Mouse (Mus musculus) lung, postnatal 0 days (tissue): ENCODE measurements around the gene Cct8l1.

Experiments used
- CTCF ChIP-seq: IDR thresholded peaks from 2 replicates; pipeline ENCODE4 v1.5.1; 2016; ENCODE audit warnings: antibody characterized with exemption, mild to moderate bottlenecking
- EP300 ChIP-seq: IDR thresholded peaks from 2 replicates; pipeline ENCODE4 v1.6.1; 2016; ENCODE audit warnings: antibody characterized with exemption, mild to moderate bottlenecking, control low read depth

DNA sequence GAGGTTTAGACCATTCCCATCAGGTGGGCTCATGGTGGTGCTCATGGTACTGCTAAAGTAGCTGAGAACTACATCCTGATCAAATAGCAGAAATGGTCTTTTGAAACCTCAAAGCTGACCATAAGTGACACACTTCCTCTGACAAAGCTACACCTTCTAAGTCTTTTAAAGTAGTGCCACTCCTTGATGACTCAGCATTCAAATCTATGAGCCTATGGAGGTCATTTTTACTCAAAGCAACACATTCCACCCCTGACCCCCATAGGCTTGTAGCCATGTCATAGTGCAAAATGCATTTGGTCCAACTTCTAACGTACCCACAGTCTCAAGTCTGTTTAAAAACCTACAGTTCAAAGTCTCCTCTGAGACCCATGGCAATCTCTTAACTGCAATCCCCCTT, 35.0 kb downstream of the Cct8l1 start:
- TF ChIP-seq CTCF: no peak
- no peak for TF ChIP-seq EP300
